Mouse (Mus musculus) heart, embryonic 16.5 days (tissue): ENCODE results near the gene Mpl. TPM values are rescaled to one million over a fixed set of nuclear protein-coding genes. Genes with fewer than 3 reads are reported as not detected.

Experiments
- ATAC-seq: fragments of 200-750 bp; cut with Nextera tagmentation; replicated peaks from 2 replicates; pipeline ENCODE4 v1.8.0; 2017; ENCODE audit warnings: moderate number of reproducible peaks; ENCODE audit not compliant: insufficient read depth, low FRiP score; ENCODE audit errors: extremely low read depth
- H3K27ac ChIP-seq: fragments of 300-500 bp; sonication (generic); 2 replicates; pipeline ENCODE4 v1.5.1; 2014; ENCODE audit warnings: mild to moderate bottlenecking, low read length, control low read depth, moderate library complexity
- H3K27me3 ChIP-seq: fragments of 300-500 bp; sonication (generic); 2 replicates; pipeline ENCODE4 v1.6.1; 2014; ENCODE audit warnings: low read length, mixed read lengths; ENCODE audit not compliant: control insufficient read depth, insufficient read depth
- H3K36me3 ChIP-seq: fragments of 300-500 bp; sonication (generic); 2 replicates; pipeline ENCODE4 v1.6.1; 2014; ENCODE audit not compliant: control insufficient read depth, insufficient read depth
- H3K4me1 ChIP-seq: fragments of 300-500 bp; sonication (generic); 2 replicates; pipeline ENCODE4 v1.6.1; 2014; ENCODE audit warnings: low read length, mixed read lengths; ENCODE audit not compliant: control insufficient read depth, insufficient read depth
- H3K4me2 ChIP-seq: fragments of 300-500 bp; sonication (generic); 2 replicates; pipeline ENCODE4 v1.6.1; 2014; ENCODE audit warnings: low read depth, mild to moderate bottlenecking, control low read depth, low read length
- H3K4me3 ChIP-seq: fragments of 300-500 bp; sonication (generic); 2 replicates; pipeline ENCODE4 v1.5.1; 2014; ENCODE audit warnings: mild to moderate bottlenecking, control low read depth, low read length
- H3K9ac ChIP-seq: fragments of 300-500 bp; sonication (generic); 2 replicates; pipeline ENCODE4 v1.6.1; 2014; ENCODE audit warnings: low read length, control low read depth
- H3K9me3 ChIP-seq: fragments of 300-500 bp; sonication (generic); replicated peaks from 2 replicates; pipeline ENCODE4 v1.6.1; 2016; ENCODE audit warnings: low read length; ENCODE audit not compliant: control insufficient read depth
- WGBS: fragments of 180-500 bp; shearing (Covaris S2); extraction: QIAGEN DNeasy Blood & Tissue Kit; methylation state at CpG from one replicate; pipeline ENCODE4 v1.1.7; 2014; 5-methylcytosine and 5-hydroxymethylcytosine counted together
- polyA plus RNA-seq: library from polyadenylated mRNA; unstranded; fragments of >200 nt; fragmentation: Nextera tagmentation; extraction: Ambion mirVana; gene quantifications from 2 replicates; pipeline ENCODE4 v1.2.1, GENCODE M21; 2015

The Mpl gene
- polyA plus RNA-seq, 1 experiment from 2014 or later, result 0.88 TPM

DNA sequence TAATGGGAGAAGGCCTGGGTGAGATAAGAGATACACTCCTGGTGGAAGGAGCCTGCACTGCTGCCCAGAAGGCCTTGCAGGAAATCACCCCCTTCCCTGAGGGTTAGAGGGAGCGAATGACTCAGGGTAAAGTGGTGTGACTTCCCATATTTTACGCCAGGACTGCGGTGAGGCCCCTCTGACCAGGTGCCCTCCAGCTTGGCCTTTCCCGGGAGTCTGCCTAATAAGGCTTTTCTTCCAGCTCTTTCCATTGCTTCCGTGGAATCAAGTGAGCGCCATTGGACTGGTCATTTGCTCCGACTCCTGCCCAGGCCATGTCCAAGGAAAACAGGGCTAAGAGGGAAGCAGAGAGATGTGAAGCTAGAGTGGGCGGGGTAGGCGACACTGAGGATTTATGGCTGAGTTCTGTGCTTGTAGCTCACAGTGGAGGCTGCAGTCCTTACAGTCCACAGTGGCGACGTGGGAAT lies 8.4 kb upstream of the Mpl start:
- Histone ChIP-seq H3K27me3 (no peaks in the 10 kb centered on the region), H3K9me3 (0 out of 2 replicates have a peak, but pooled peaks cover 4% of the 10 kb centered on the region), H3K4me1 (no peaks in the 10 kb centered on the region), H3K9ac (no peak overlapping the region), H3K27ac (no peak overlapping the region), H3K36me3 (no peaks in the 10 kb centered on the region), H3K4me2 (no peak overlapping the region), H3K4me3 (no peak overlapping the region)
- 33% methylated on average over 11 of the region's 11 CpGs for WGBS
- peak; percentile 73 for ATAC-seq

DNA sequence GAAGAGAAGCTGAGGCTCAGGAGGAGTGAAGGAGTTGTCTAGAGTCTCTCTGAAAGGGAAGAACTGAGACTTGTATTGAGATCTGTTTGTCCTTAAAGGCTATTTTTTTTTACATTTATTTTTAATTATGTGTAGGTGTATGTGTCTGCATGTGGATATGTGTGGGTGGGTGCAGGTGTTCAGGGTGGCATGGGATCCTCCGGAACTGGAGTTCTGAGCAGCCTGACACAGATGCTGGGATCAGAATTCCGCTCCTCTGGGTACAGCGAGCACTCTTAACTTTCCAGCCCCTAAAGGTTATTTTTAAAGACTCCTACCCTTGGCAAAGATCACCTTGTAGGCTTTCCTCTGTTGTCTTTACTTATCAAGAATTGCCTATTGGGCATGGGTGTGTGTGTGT lies 7.6 kb upstream of the Mpl start:
- no peak for ATAC-seq
- 76% methylated on average over 3 of the region's 3 CpGs for WGBS
- H3K27me3 ChIP-seq, result no peaks in the 10 kb centered on the region
- H3K9ac ChIP-seq, result no peak overlapping the region
- no peaks in the 10 kb centered on the region for H3K36me3 ChIP-seq
- no peak overlapping the region for H3K4me3 ChIP-seq
- H3K4me1 ChIP-seq, result no peaks in the 10 kb centered on the region
- 0 out of 2 replicates have a peak, but pooled peaks cover 4% of the 10 kb centered on the region for H3K9me3 ChIP-seq
- H3K27ac ChIP-seq, result no peak overlapping the region
- H3K4me2 ChIP-seq, result no peak overlapping the region

DNA sequence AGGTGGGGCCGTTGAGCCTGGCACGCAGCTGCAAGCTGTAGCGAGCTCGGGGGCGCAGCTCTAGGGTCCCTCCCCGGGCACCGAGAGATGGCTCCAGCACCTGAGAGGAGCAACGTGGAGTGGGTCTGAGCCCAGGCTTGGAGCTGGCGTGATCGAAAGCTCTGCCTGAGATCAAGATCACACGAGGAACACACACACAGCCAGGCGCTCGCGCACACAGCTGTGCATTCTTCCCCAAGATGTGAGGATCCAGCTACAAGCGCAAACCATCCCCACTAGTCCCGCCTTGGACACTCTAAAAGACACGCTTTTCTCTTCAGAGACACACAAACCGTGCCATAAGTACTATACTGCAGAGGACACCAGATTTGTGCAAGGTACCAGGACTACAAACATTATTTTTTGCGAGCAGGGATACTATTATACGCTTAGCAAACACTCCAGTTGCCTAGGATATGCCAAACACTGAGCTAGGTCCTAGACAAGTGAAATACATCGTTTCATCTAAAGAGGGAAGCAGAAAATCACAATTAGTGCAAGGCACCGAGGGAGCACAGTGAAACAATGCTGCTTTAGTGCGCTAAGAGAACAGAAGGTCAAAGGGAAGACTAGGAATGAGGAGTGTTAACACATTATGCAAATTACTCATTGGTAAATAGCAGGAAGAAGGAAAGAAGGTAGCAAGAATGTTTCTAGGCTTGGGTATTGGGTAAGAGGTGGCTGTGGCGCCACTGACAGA lies 10.7 kb downstream of the Mpl start:
- peak overlapping the region; percentile 60 for H3K4me2 ChIP-seq
- no peaks in the 10 kb centered on the region for H3K36me3 ChIP-seq
- H3K9ac ChIP-seq, result peak overlapping the region; percentile 26
- no peaks in the 10 kb centered on the region for H3K27me3 ChIP-seq
- no peak for ATAC-seq
- H3K4me3 ChIP-seq, result peak overlapping the region; percentile 31
- WGBS, result 33% methylated on average over 24 of the region's 24 CpGs
- H3K9me3 ChIP-seq, result no peaks in the 10 kb centered on the region
- peaks cover 6% of the 10 kb centered on the region for H3K4me1 ChIP-seq
- H3K27ac ChIP-seq, result no peak overlapping the region

DNA sequence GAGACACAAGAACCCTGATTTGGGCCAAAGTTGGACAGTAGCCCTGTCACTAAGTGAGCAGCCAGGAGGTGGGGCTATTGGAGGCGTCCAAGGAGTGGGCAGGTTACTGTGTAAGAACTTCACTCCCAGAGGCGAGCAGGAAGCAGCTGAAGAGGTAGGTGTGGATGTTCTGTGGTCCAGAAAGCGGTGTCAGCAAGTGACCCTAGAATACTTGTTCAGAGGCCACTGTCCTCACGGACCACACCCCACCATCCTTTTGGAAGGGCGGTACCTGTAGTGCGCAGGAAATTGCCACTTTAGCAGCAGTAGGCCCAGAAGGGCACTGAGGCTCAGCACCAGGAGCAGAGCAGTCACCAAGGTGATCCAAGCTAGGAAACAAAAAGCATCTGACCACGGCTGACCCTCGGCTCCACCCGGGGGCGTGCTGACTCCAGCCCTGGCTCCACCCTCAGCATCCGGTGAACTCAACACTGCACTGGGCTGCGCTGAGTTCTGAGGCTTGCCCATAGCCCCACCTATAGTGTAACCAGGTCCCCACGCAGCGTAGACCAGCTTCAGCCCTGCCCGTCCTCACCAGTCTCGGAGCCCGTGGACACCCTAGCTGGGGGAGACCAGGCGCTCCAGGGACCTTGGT lies 11.4 kb downstream of the Mpl start:
- no peaks in the 10 kb centered on the region for H3K36me3 ChIP-seq
- no peaks in the 10 kb centered on the region for H3K27me3 ChIP-seq
- H3K27ac ChIP-seq, result no peak overlapping the region
- peak; percentile 73 for ATAC-seq
- H3K9me3 ChIP-seq, result no peaks in the 10 kb centered on the region
- H3K9ac ChIP-seq, result peak overlapping the region; percentile 26
- H3K4me1 ChIP-seq, result peaks cover 6% of the 10 kb centered on the region
- peak overlapping the region; percentile 31 for H3K4me3 ChIP-seq
- WGBS, result 17% methylated on average over 18 of the region's 18 CpGs
- H3K4me2 ChIP-seq, result peak overlapping the region; percentile 60

DNA sequence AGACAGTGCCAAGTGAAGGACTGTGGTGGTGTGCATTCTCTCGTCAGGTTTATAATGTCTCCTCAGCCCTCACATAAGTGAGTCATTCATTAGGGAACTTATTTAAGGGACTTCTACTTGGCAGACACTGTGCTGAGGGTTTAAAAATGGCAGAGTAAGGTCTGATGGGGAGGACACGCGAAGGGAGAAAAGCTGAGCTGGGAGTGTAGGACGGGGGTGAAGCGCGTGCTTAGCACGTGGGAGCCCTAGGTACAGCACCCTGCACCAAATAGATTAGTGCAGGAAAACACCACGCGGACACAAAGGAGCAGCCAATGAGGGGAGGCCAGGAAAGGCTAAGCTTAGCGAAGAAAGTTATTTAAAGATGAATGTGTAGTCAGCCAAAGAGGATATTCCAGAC lies 12.2 kb downstream of the Mpl start:
- Histone ChIP-seq H3K9me3 (no peaks in the 10 kb centered on the region), H3K4me2 (no peak overlapping the region), H3K27me3 (no peaks in the 10 kb centered on the region), H3K9ac (no peak overlapping the region), H3K36me3 (no peaks in the 10 kb centered on the region), H3K4me1 (peaks cover 6% of the 10 kb centered on the region), H3K4me3 (no peak overlapping the region), H3K27ac (no peak overlapping the region)
- WGBS, result 77% methylated on average over 10 of the region's 10 CpGs
- no peak for ATAC-seq

DNA sequence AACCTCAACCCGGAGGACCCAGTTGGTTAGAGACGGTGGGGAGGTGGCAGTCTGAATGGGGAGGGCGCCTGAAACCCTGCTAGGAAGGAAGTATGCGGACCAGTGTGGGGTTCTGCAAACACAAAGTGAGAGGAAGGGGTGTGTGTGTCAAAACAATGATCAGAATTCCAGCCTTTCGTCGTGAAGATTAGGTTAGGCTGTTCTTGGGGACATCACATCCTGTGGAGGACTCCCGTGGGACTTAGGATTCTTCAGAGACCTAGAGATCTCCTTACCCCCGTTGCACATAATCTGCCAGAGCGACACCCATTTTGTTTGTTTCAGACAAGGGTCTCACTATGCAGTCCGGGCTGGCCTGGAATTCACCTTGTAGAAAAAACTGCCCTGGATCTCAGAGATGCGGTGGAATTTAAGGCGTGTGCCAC lies 19.5 kb downstream of the Mpl start:
- Histone ChIP-seq H3K36me3 (peaks cover 21% of the 10 kb centered on the region), H3K4me2 (peak overlapping the region; percentile 97), H3K9me3 (no peaks in the 10 kb centered on the region), H3K9ac (peak overlapping the region; percentile 74), H3K4me1 (peaks cover 28% of the 10 kb centered on the region), H3K27ac (peak overlapping the region; percentile 95), H3K27me3 (no peaks in the 10 kb centered on the region), H3K4me3 (peak overlapping the region; percentile 70)
- ATAC-seq, result peak; percentile 50
- WGBS, result 7% methylated on average over 12 of the region's 12 CpGs

DNA sequence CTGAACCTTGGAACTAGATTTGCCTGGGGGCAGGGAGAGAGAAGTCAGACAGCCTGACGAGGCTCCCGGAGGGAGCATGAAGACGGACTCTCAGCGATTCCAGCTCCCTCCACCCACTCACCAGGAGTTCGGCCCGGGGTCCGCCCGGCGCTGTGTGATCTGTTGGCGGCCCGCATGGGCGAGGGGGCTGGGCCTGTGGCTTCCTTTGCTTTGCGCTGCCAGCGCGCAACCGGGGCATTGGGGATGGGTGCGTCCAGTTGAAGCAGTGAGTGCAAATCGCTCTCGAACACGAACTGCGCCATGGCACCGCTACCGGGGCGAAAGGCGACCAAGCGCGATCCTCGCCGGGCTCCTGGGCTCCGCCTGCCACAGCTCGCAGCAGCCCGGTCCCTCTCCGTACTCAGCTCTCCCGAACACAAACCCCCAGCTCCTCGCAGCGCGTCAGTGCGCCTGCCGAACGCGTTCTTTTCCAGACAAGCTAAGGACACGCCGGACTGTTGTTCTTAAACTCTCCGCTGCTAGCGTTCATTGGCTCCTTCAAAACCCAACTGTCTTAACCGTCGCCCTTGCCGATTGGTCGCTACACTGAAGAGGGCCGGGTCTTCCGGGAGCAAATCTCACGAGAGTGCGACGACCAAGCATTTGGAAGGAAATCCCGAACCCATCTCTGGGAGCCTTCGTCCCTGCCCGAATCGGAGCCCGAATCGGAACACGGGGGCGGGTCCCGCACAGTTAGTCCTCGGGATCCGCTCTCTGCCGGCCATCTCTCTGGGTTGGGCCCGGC lies 20.3 kb downstream of the Mpl start, which contains the start of gene Cdc20:
Gene Cdc20 (minus strand): TSS at position 533 of the 784 bp plus-strand sequence.
- ATAC-seq, result peak; percentile 94
- peaks cover 28% of the 10 kb centered on the region for H3K4me1 ChIP-seq
- H3K27ac ChIP-seq, result peak within 1 kb of the TSS; percentile 95
- peaks cover 29% of the 10 kb centered on the region for H3K36me3 ChIP-seq
- H3K4me3 ChIP-seq, result peak within 1 kb of the TSS; percentile 70
- H3K4me2 ChIP-seq, result peak within 1 kb of the TSS; percentile 97
- no peaks in the 10 kb centered on the region for H3K9me3 ChIP-seq
- no peaks in the 10 kb centered on the region for H3K27me3 ChIP-seq
- under 1% methylated on average over 67 of the region's 67 CpGs for WGBS
- peak within 1 kb of the TSS; percentile 87 for H3K9ac ChIP-seq

- Histone ChIP-seq H3K9me3 (no peaks in the 10 kb centered on the region), H3K4me2 (no peak overlapping the region), H3K27ac (no peak overlapping the region), H3K27me3 (no peaks in the 10 kb centered on the region), H3K4me3 (no peak overlapping the region), H3K9ac (no peak overlapping the region), H3K4me1 (peaks cover 45% of the 10 kb centered on the region), H3K36me3 (peaks cover 47% of the 10 kb centered on the region)
- 85% methylated on average over 8 of the region's 8 CpGs for WGBS
- no peak for ATAC-seq
These were observed 25.0 kb downstream of the Mpl start for GRCm38 (mm10) chr4:118432332-118432731.
